Mouse (Mus musculus) neural tube, embryonic 15.5 days (tissue): ENCODE measurements at regions not wholly inside any gene's neighbourhood (a gene's known extent, or its start where the extent isn't known, plus 50 kb on each side); places are given as distances from the start of the nearest gene placed in this dataset.

ENCODE experiments used
- ATAC-seq: fragments of 200-750 bp; cut with Nextera tagmentation; 2 replicates; pipeline ENCODE4 v1.8.0; 2017; ENCODE audit warnings: mild to moderate bottlenecking, moderate TSS enrichment, moderate library complexity; ENCODE audit not compliant: low FRiP score
- H3K27ac ChIP-seq: fragments of 300-500 bp; sonication (generic); replicated peaks from 2 replicates; pipeline ENCODE4 v1.5.1; 2015; ENCODE audit warnings: mild to moderate bottlenecking, inconsistent platforms
- H3K27me3 ChIP-seq: fragments of 300-500 bp; sonication (generic); replicated peaks from 2 replicates; pipeline ENCODE4 v1.6.1; 2015; ENCODE audit warnings: inconsistent platforms
- H3K36me3 ChIP-seq: fragments of 300-500 bp; sonication (generic); 2 replicates; pipeline ENCODE4 v1.6.1; 2015; ENCODE audit warnings: inconsistent platforms
- H3K4me1 ChIP-seq: fragments of 300-500 bp; sonication (generic); 2 replicates; pipeline ENCODE4 v1.6.1; 2015; ENCODE audit warnings: inconsistent platforms
- H3K4me2 ChIP-seq: fragments of 300-500 bp; sonication (generic); 2 replicates; pipeline ENCODE4 v1.6.1; 2015; ENCODE audit warnings: inconsistent platforms, mild to moderate bottlenecking, moderate library complexity
- H3K4me3 ChIP-seq: fragments of 300-500 bp; sonication (generic); replicated peaks from 2 replicates; pipeline ENCODE4 v1.5.1; 2015; ENCODE audit warnings: mild to moderate bottlenecking, inconsistent platforms
- H3K9ac ChIP-seq: fragments of 300-500 bp; sonication (generic); replicated peaks from 2 replicates; pipeline ENCODE4 v1.6.1; 2015; ENCODE audit warnings: mild to moderate bottlenecking, inconsistent platforms
- H3K9me3 ChIP-seq: fragments of 300-500 bp; sonication (generic); replicated peaks from 2 replicates; pipeline ENCODE4 v1.6.1; 2016; ENCODE audit warnings: inconsistent platforms
- WGBS: fragments of 180-500 bp; shearing (Covaris S2); methylation state at CpG from one replicate; pipeline ENCODE4 v1.1.7; 2015; ENCODE audit warnings: mixed read lengths; 5-methylcytosine and 5-hydroxymethylcytosine counted together

GRCm38 (mm10) chr9:30769435-30769729 lies 152.9 kb downstream of the Adamts15 start:
- Histone ChIP-seq H3K4me1 (no peaks in the 10 kb centered on the region), H3K27ac (no peak overlapping the region), H3K27me3 (no peaks in the 10 kb centered on the region), H3K9ac (no peak overlapping the region), H3K36me3 (no peaks in the 10 kb centered on the region), H3K9me3 (no peaks in the 10 kb centered on the region), H3K4me3 (no peak overlapping the region), H3K4me2 (no peak overlapping the region)
- WGBS, result 97% methylated on average over 4 of the region's 4 CpGs
- ATAC-seq, result no peak

GRCm38 (mm10) chr9:30768665-30769434 lies 153.4 kb downstream of the Adamts15 start:
- Histone ChIP-seq H3K4me1 (no peaks in the 10 kb centered on the region), H3K9me3 (no peaks in the 10 kb centered on the region), H3K36me3 (no peaks in the 10 kb centered on the region), H3K27ac (no peak overlapping the region), H3K4me3 (no peak overlapping the region), H3K9ac (no peak overlapping the region), H3K27me3 (no peaks in the 10 kb centered on the region), H3K4me2 (no peak overlapping the region)
- 73% methylated on average over 7 of the region's 7 CpGs for WGBS
- ATAC-seq, result no peak

GRCm38 (mm10) chr9:30766701-30767100 lies 155.6 kb downstream of the Adamts15 start:
- no peaks in the 10 kb centered on the region for H3K27me3 ChIP-seq
- no peaks in the 10 kb centered on the region for H3K4me1 ChIP-seq
- no peak for ATAC-seq
- H3K4me2 ChIP-seq, result no peak overlapping the region
- no peaks in the 10 kb centered on the region for H3K9me3 ChIP-seq
- no peak overlapping the region for H3K4me3 ChIP-seq
- H3K9ac ChIP-seq, result no peak overlapping the region
- H3K27ac ChIP-seq, result no peak overlapping the region
- WGBS, result 98% methylated on average over 6 of the region's 6 CpGs
- H3K36me3 ChIP-seq, result no peaks in the 10 kb centered on the region

- no peak for ATAC-seq
- no peak overlapping the region for H3K4me2 ChIP-seq
- no peak overlapping the region for H3K9ac ChIP-seq
- H3K4me3 ChIP-seq, result no peak overlapping the region
- no peaks in the 10 kb centered on the region for H3K4me1 ChIP-seq
- no peaks in the 10 kb centered on the region for H3K36me3 ChIP-seq
- no peaks in the 10 kb centered on the region for H3K9me3 ChIP-seq
- no peaks in the 10 kb centered on the region for H3K27me3 ChIP-seq
- no peak overlapping the region for H3K27ac ChIP-seq
- WGBS, result 77% methylated on average over 3 of the region's 3 CpGs
Observed at GRCm38 (mm10) chr9:30766171-30766570, 156.1 kb downstream of the Adamts15 start.

- H3K9ac ChIP-seq, result no peak overlapping the region
- WGBS, result 80% methylated on average over 7 of the region's 7 CpGs
- no peaks in the 10 kb centered on the region for H3K4me1 ChIP-seq
- H3K9me3 ChIP-seq, result no peaks in the 10 kb centered on the region
- H3K4me3 ChIP-seq, result no peak overlapping the region
- ATAC-seq, result no peak
- H3K4me2 ChIP-seq, result no peak overlapping the region
- no peak overlapping the region for H3K27ac ChIP-seq
- H3K36me3 ChIP-seq, result no peaks in the 10 kb centered on the region
- H3K27me3 ChIP-seq, result no peaks in the 10 kb centered on the region
Observed at GRCm38 (mm10) chr9:30765017-30765569, 157.2 kb downstream of the Adamts15 start.

- Histone ChIP-seq H3K27me3 (no peaks in the 10 kb centered on the region), H3K4me1 (no peaks in the 10 kb centered on the region), H3K36me3 (no peaks in the 10 kb centered on the region), H3K4me3 (no peak overlapping the region), H3K27ac (no peak overlapping the region), H3K9ac (no peak overlapping the region), H3K9me3 (no peaks in the 10 kb centered on the region), H3K4me2 (no peak overlapping the region)
- WGBS, result 82% methylated on average over 1 of the region's 1 CpGs
- no peak for ATAC-seq
Observed at GRCm38 (mm10) chr9:30762913-30763312, 159.3 kb downstream of the Adamts15 start.

- WGBS, result 88% methylated on average over 3 of the region's 3 CpGs
- Histone ChIP-seq H3K4me3 (no peak overlapping the region), H3K27ac (no peak overlapping the region), H3K9ac (no peak overlapping the region), H3K27me3 (no peaks in the 10 kb centered on the region), H3K36me3 (no peaks in the 10 kb centered on the region), H3K4me1 (no peaks in the 10 kb centered on the region), H3K9me3 (no peaks in the 10 kb centered on the region), H3K4me2 (no peak overlapping the region)
- ATAC-seq, result no peak
Observed at GRCm38 (mm10) chr9:30758121-30758520, 164.1 kb downstream of the Adamts15 start.

GRCm38 (mm10) chr9:30757406-30757805 lies 164.8 kb downstream of the Adamts15 start:
- H3K9me3 ChIP-seq, result no peaks in the 10 kb centered on the region
- no peak overlapping the region for H3K9ac ChIP-seq
- H3K27ac ChIP-seq, result no peak overlapping the region
- WGBS, result 91% methylated on average over 8 of the region's 8 CpGs
- no peak overlapping the region for H3K4me2 ChIP-seq
- no peaks in the 10 kb centered on the region for H3K36me3 ChIP-seq
- no peaks in the 10 kb centered on the region for H3K4me1 ChIP-seq
- ATAC-seq, result no peak
- no peak overlapping the region for H3K4me3 ChIP-seq
- no peaks in the 10 kb centered on the region for H3K27me3 ChIP-seq

- Histone ChIP-seq H3K36me3 (no peaks in the 10 kb centered on the region), H3K27me3 (no peaks in the 10 kb centered on the region), H3K4me2 (no peak overlapping the region), H3K4me1 (no peaks in the 10 kb centered on the region), H3K9ac (no peak overlapping the region), H3K4me3 (no peak overlapping the region), H3K9me3 (no peaks in the 10 kb centered on the region), H3K27ac (no peak overlapping the region)
- WGBS, result 67% methylated on average over 4 of the region's 4 CpGs
- ATAC-seq, result no peak
Observed at GRCm38 (mm10) chr9:30756796-30757195, 165.5 kb downstream of the Adamts15 start.

- H3K9me3 ChIP-seq, result no peaks in the 10 kb centered on the region
- H3K9ac ChIP-seq, result no peak overlapping the region
- H3K4me2 ChIP-seq, result no peak overlapping the region
- H3K36me3 ChIP-seq, result no peaks in the 10 kb centered on the region
- H3K4me1 ChIP-seq, result no peaks in the 10 kb centered on the region
- H3K27me3 ChIP-seq, result no peaks in the 10 kb centered on the region
- WGBS, result 85% methylated on average over 1 of the region's 1 CpGs
- no peak overlapping the region for H3K4me3 ChIP-seq
- no peak for ATAC-seq
- no peak overlapping the region for H3K27ac ChIP-seq
Observed at GRCm38 (mm10) chr9:30755586-30755985, 166.7 kb downstream of the Adamts15 start.

GRCm38 (mm10) chr9:30754826-30755225 lies 167.4 kb downstream of the Adamts15 start:
- Histone ChIP-seq H3K4me2 (no peak overlapping the region), H3K27ac (no peak overlapping the region), H3K4me1 (no peaks in the 10 kb centered on the region), H3K27me3 (no peaks in the 10 kb centered on the region), H3K9me3 (no peaks in the 10 kb centered on the region), H3K4me3 (no peak overlapping the region), H3K36me3 (no peaks in the 10 kb centered on the region), H3K9ac (no peak overlapping the region)
- WGBS, result 90% methylated on average over 5 of the region's 5 CpGs
- no peak for ATAC-seq

- Histone ChIP-seq H3K9ac (no peak overlapping the region), H3K4me3 (no peak overlapping the region), H3K4me1 (no peaks in the 10 kb centered on the region), H3K27ac (no peak overlapping the region), H3K9me3 (no peaks in the 10 kb centered on the region), H3K27me3 (no peaks in the 10 kb centered on the region), H3K36me3 (no peaks in the 10 kb centered on the region), H3K4me2 (no peak overlapping the region)
- no peak for ATAC-seq
- 22% methylated on average over 9 of the region's 9 CpGs for WGBS
Observed at GRCm38 (mm10) chr9:30743471-30743870, 178.8 kb downstream of the Adamts15 start.
